Mouse (Mus musculus) MEL (cell line): ENCODE measurements around the gene 1190007I07Rik. TPM values are rescaled to one million over a fixed set of nuclear protein-coding genes. Genes with fewer than 3 reads are reported as not detected.
"Not testable (repeated sequence)": the region's sequence is repeated elsewhere in the genome, so short reads cannot be mapped to it uniquely, and the experiment has no call there.

ENCODE experiments used
- DNase-seq: peaks from one replicate; pipeline ENCODE4 v3.0.0; 2011; ENCODE audit warnings: low read depth, low spot score
- H3K27ac ChIP-seq: 2 replicates; pipeline ENCODE4 v1.5.1; 2012; ENCODE audit warnings: low read depth, mild to moderate bottlenecking, control low read depth, low read length, moderate library complexity; ENCODE audit not compliant: control insufficient read depth
- H3K27me3 ChIP-seq, 2 experiments: fragments of 150-350 bp in 1 of 2; sonication (generic) in 1 of 2; 2 replicates each; pipeline ENCODE4 v1.6.1; 2012; ENCODE audit warnings: low read length in 2 of 2, mild to moderate bottlenecking in 2 of 2, improper control_type of control experiment in 1 of 2, moderate library complexity in 1 of 2; ENCODE audit not compliant: insufficient read depth in 2 of 2, control insufficient read depth in 1 of 2
- H3K36me3 ChIP-seq, 2 experiments: 2 replicates each; pipeline ENCODE4 v1.6.1; 2012 to 2014; ENCODE audit warnings: low read length in 2 of 2, improper control_type of control experiment in 1 of 2, inconsistent platforms in 1 of 2, mild to moderate bottlenecking in 1 of 2; ENCODE audit not compliant: insufficient read depth in 2 of 2, control insufficient read depth in 1 of 2
- H3K4me1 ChIP-seq, 2 experiments: fragments of 150-350 bp in 1 of 2; sonication (generic) in 1 of 2; 2 replicates each; pipeline ENCODE4 v1.6.1; 2012; ENCODE audit warnings: low read length in 2 of 2, improper control_type of control experiment in 1 of 2, mild to moderate bottlenecking in 1 of 2; ENCODE audit not compliant: insufficient read depth in 2 of 2, control insufficient read depth in 1 of 2
- H3K4me3 ChIP-seq, 2 experiments: fragments of 150-350 bp in 1 of 2; sonication (generic) in 1 of 2; 2 replicates each; pipeline ENCODE4 v1.5.1; 2012; ENCODE audit warnings: low read depth in 2 of 2, low read length in 2 of 2, mild to moderate bottlenecking in 2 of 2, moderate library complexity in 2 of 2, control low read depth in 1 of 2, improper control_type of control experiment in 1 of 2; ENCODE audit not compliant: control insufficient read depth in 1 of 2, insufficient read depth in 1 of 2
- H3K79me2 ChIP-seq: 2 replicates; pipeline ENCODE4 v1.6.1; 2012; ENCODE audit warnings: mild to moderate bottlenecking, low read length, moderate library complexity; ENCODE audit not compliant: control insufficient read depth, poor library complexity, insufficient read depth
- H3K9ac ChIP-seq: 2 replicates; pipeline ENCODE4 v1.6.1; 2012; ENCODE audit warnings: low read depth, mild to moderate bottlenecking, control low read depth, low read length, moderate library complexity; ENCODE audit not compliant: control insufficient read depth, poor library complexity, severe bottlenecking
- H3K9me3 ChIP-seq: fragments of 150-350 bp; sonication (generic); replicated peaks from 2 replicates; pipeline ENCODE4 v1.6.1; 2012; ENCODE audit warnings: mild to moderate bottlenecking, low read length, improper control_type of control experiment, moderate library complexity; ENCODE audit not compliant: insufficient read depth
- CTCF ChIP-seq, 3 experiments: IDR thresholded peaks in 2 of 3; conservative IDR thresholded peaks in 1 of 3; 2 replicates each; pipeline ENCODE4 v1.5.1; 2011 to 2012; ENCODE audit warnings: low read length in 3 of 3, low read depth in 2 of 3, mild to moderate bottlenecking in 2 of 3, improper control_type of control experiment in 1 of 3, inconsistent platforms in 1 of 3, mixed read lengths in 1 of 3, moderate library complexity in 1 of 3; ENCODE audit not compliant: control insufficient read depth in 1 of 3, insufficient read depth in 1 of 3, poor library complexity in 1 of 3, severe bottlenecking in 1 of 3
- GATA1 ChIP-seq: IDR thresholded peaks from 2 replicates; pipeline ENCODE4 v1.6.1; 2011; ENCODE audit warnings: low read depth, low read length, improper control_type of control experiment
- USF1 ChIP-seq: IDR thresholded peaks from 2 replicates; pipeline ENCODE4 v1.6.1; 2014; ENCODE audit warnings: low read depth, mild to moderate bottlenecking, inconsistent platforms, low read length, improper control_type of control experiment, moderate library complexity
- polyA plus RNA-seq, 2 experiments: library from polyadenylated mRNA; stranded (reverse) in 1 of 2; unstranded in 1 of 2; fragments of >175 nt in 1 of 2; fragments of >200 nt in 1 of 2; gene quantifications; 2 replicates each; pipeline versions ENCODE4 v1.2.1 to v1.2.4; 2012; ENCODE audit warnings: low replicate concordance in 2 of 2, low read depth in 1 of 2; ENCODE audit not compliant: insufficient read length in 2 of 2, insufficient read depth in 1 of 2, missing spikeins in 1 of 2
- total RNA-seq: library from RNA; depleted of rRNA; stranded (reverse); fragments of 300-350 nt; gene quantifications from 2 replicates; pipeline ENCODE4 v1.2.3, GENCODE M21; 2012; rRNA removed

The 1190007I07Rik gene
- total and polyA plus RNA-seq, 3 experiments, result 33.1 to 823 (median 49.7) TPM

GRCm38 (mm10) chr10:82622235-82622634, 793 bp downstream of the 1190007I07Rik start:
- Histone ChIP-seq H3K79me2 (peaks cover 5% of the 10 kb centered on the region; the same call in 1 of the 2 replicates), H3K4me1 (peaks cover 0 to 3% of the 10 kb centered on the region in 2 experiments; a peak in 2 of 4 replicates), H3K27ac (no peak overlapping the region), H3K36me3 (no peaks in the 10 kb centered on the region), H3K9me3 (no peaks in the 10 kb centered on the region), H3K4me3 (peak overlapping the region; percentile 71 to 97), H3K27me3 (no peaks in the 10 kb centered on the region; a peak in 1 of 4 replicates), H3K9ac (peak overlapping the region; percentile 74)
- DNase-seq, result no peak
- TF ChIP-seq GATA1, result peak; percentile 59
- TF ChIP-seq USF1, result no peak

- H3K9me3 ChIP-seq, H3K36me3 ChIP-seq, H3K4me1 ChIP-seq, H3K9ac ChIP-seq, H3K4me3 ChIP-seq, H3K79me2 ChIP-seq, H3K27me3 ChIP-seq, H3K27ac ChIP-seq, DNase-seq: not testable (repeated sequence)
Measured at GRCm38 (mm10) chr10:82594421-82594820, 28.6 kb downstream of the 1190007I07Rik start.

- peak in 1 of 3 experiments; percentile 8; a peak in 1 of 6 replicates for TF ChIP-seq CTCF (IDR thresholded peaks at IDR 0.05 in 2 of 3, conservative IDR thresholded peaks at IDR 0.05 in 1 of 3; ENCODE audit: control insufficient read depth in 1 of 3, insufficient read depth in 1 of 3, low read depth in 2 of 3, low read length in 3 of 3, poor library complexity in 1 of 3, severe bottlenecking in 1 of 3)
- H3K79me2 ChIP-seq, H3K27me3 ChIP-seq, H3K9me3 ChIP-seq, H3K4me1 ChIP-seq, H3K9ac ChIP-seq, H3K27ac ChIP-seq, H3K36me3 ChIP-seq, H3K4me3 ChIP-seq: not testable (repeated sequence)
- peak; percentile 28 for DNase-seq
Measured at GRCm38 (mm10) chr10:82589673-82590072, 33.4 kb downstream of the 1190007I07Rik start.

- not testable (repeated sequence) for DNase-seq, H3K27ac ChIP-seq, H3K4me3 ChIP-seq, H3K4me1 ChIP-seq, H3K79me2 ChIP-seq, H3K9ac ChIP-seq, H3K27me3 ChIP-seq, H3K9me3 ChIP-seq, H3K36me3 ChIP-seq
Measured at GRCm38 (mm10) chr10:82571091-82571490, 51.9 kb downstream of the 1190007I07Rik start.

Other genes starting within 250 kb of the 1190007I07Rik start
- not detected in 2 replicates for gene Gm1553, start 130.6 kb downstream of the 1190007I07Rik start, total RNA-seq
- gene Gm1553, start 130.6 kb downstream of the 1190007I07Rik start, polyA plus RNA-seq, result not detected
- 27.6 and 30.0 TPM in 2 replicates for gene Tdg, start 6.6 kb upstream of the 1190007I07Rik start, total RNA-seq
- 10 to 100 TPM in 1 of 2 experiments, not detected in 1; 79.1 TPM for gene Tdg, start 6.6 kb upstream of the 1190007I07Rik start, polyA plus RNA-seq
- gene Glt8d2, start 67.4 kb upstream of the 1190007I07Rik start, total RNA-seq, result 0.15 and 0.23 TPM in 2 replicates
- gene Glt8d2, start 67.4 kb upstream of the 1190007I07Rik start, polyA plus RNA-seq, result under 1 TPM in 1 of 2 experiments, not detected in 1; 0.54 TPM
- 21.0 and 22.9 TPM in 2 replicates for gene Hcfc2, start 72.9 kb upstream of the 1190007I07Rik start, total RNA-seq
- 10 to 100 TPM in 1 of 2 experiments, not detected in 1; 20.9 TPM for gene Hcfc2, start 72.9 kb upstream of the 1190007I07Rik start, polyA plus RNA-seq
- 27.3 and 32.6 TPM in 2 replicates for gene Nfyb, start 140.9 kb upstream of the 1190007I07Rik start, total RNA-seq
- 10 to 100 TPM in 1 of 2 experiments, not detected in 1; 38.3 TPM for gene Nfyb, start 140.9 kb upstream of the 1190007I07Rik start, polyA plus RNA-seq
- 91.6 and 102 TPM in 2 replicates for gene Txnrd1, start 210.7 kb upstream of the 1190007I07Rik start, total RNA-seq
- 100 to 1,000 TPM in 1 of 2 experiments, not detected in 1; 127 TPM for gene Txnrd1, start 210.7 kb upstream of the 1190007I07Rik start, polyA plus RNA-seq
- gene Eid3, start 243.4 kb upstream of the 1190007I07Rik start, total RNA-seq, result 1.2 and 1.3 TPM in 2 replicates
- 1 to 10 TPM in 1 of 2 experiments, not detected in 1; 1.2 TPM for gene Eid3, start 243.4 kb upstream of the 1190007I07Rik start, polyA plus RNA-seq